Mouse (Mus musculus) MEL (cell line): ENCODE data around the gene Hes3. TPM values are rescaled to one million over a fixed set of nuclear protein-coding genes. Genes with fewer than 3 reads are reported as not detected.

ENCODE experiments used
- DNase-seq: peaks from one replicate; pipeline ENCODE4 v3.0.0; 2011; ENCODE audit warnings: low read depth, low spot score
- H3K27ac ChIP-seq: 2 replicates; pipeline ENCODE4 v1.5.1; 2012; ENCODE audit warnings: low read depth, mild to moderate bottlenecking, control low read depth, low read length, moderate library complexity; ENCODE audit not compliant: control insufficient read depth
- H3K27me3 ChIP-seq, 2 experiments: fragments of 150-350 bp in 1 of 2; sonication (generic) in 1 of 2; 2 replicates each; pipeline ENCODE4 v1.6.1; 2012; ENCODE audit warnings: low read length in 2 of 2, mild to moderate bottlenecking in 2 of 2, improper control_type of control experiment in 1 of 2, moderate library complexity in 1 of 2; ENCODE audit not compliant: insufficient read depth in 2 of 2, control insufficient read depth in 1 of 2
- H3K36me3 ChIP-seq, 2 experiments: 2 replicates each; pipeline ENCODE4 v1.6.1; 2012 to 2014; ENCODE audit warnings: low read length in 2 of 2, improper control_type of control experiment in 1 of 2, inconsistent platforms in 1 of 2, mild to moderate bottlenecking in 1 of 2; ENCODE audit not compliant: insufficient read depth in 2 of 2, control insufficient read depth in 1 of 2
- H3K4me1 ChIP-seq, 2 experiments: fragments of 150-350 bp in 1 of 2; sonication (generic) in 1 of 2; 2 replicates each; pipeline ENCODE4 v1.6.1; 2012; ENCODE audit warnings: low read length in 2 of 2, improper control_type of control experiment in 1 of 2, mild to moderate bottlenecking in 1 of 2; ENCODE audit not compliant: insufficient read depth in 2 of 2, control insufficient read depth in 1 of 2
- H3K4me3 ChIP-seq, 2 experiments: fragments of 150-350 bp in 1 of 2; sonication (generic) in 1 of 2; 2 replicates each; pipeline ENCODE4 v1.5.1; 2012; ENCODE audit warnings: low read depth in 2 of 2, low read length in 2 of 2, mild to moderate bottlenecking in 2 of 2, moderate library complexity in 2 of 2, control low read depth in 1 of 2, improper control_type of control experiment in 1 of 2; ENCODE audit not compliant: control insufficient read depth in 1 of 2, insufficient read depth in 1 of 2
- H3K79me2 ChIP-seq: 2 replicates; pipeline ENCODE4 v1.6.1; 2012; ENCODE audit warnings: mild to moderate bottlenecking, low read length, moderate library complexity; ENCODE audit not compliant: control insufficient read depth, poor library complexity, insufficient read depth
- H3K9ac ChIP-seq: 2 replicates; pipeline ENCODE4 v1.6.1; 2012; ENCODE audit warnings: low read depth, mild to moderate bottlenecking, control low read depth, low read length, moderate library complexity; ENCODE audit not compliant: control insufficient read depth, poor library complexity, severe bottlenecking
- H3K9me3 ChIP-seq: fragments of 150-350 bp; sonication (generic); replicated peaks from 2 replicates; pipeline ENCODE4 v1.6.1; 2012; ENCODE audit warnings: mild to moderate bottlenecking, low read length, improper control_type of control experiment, moderate library complexity; ENCODE audit not compliant: insufficient read depth
- BHLHE40 ChIP-seq: IDR thresholded peaks from 2 replicates; pipeline ENCODE4 v1.6.1; 2012; ENCODE audit warnings: low read depth, mild to moderate bottlenecking, inconsistent platforms, low read length, improper control_type of control experiment, borderline replicate concordance
- ELF1 ChIP-seq: IDR thresholded peaks from 2 replicates; pipeline ENCODE4 v1.6.1; 2014; ENCODE audit warnings: low read depth, mild to moderate bottlenecking, inconsistent platforms, low read length, improper control_type of control experiment, moderate library complexity
- EP300 ChIP-seq, 2 experiments: IDR thresholded peaks; 2 replicates each; pipeline ENCODE4 v1.6.1; 2011; ENCODE audit warnings: improper control_type of control experiment in 2 of 2, low read length in 2 of 2, low read depth in 1 of 2, mild to moderate bottlenecking in 1 of 2
- ETS1 ChIP-seq: IDR thresholded peaks from 2 replicates; pipeline ENCODE4 v1.6.1; 2012; ENCODE audit warnings: low read depth, mild to moderate bottlenecking, inconsistent platforms, low read length, improper control_type of control experiment, moderate library complexity
- GATA1 ChIP-seq: IDR thresholded peaks from 2 replicates; pipeline ENCODE4 v1.6.1; 2011; ENCODE audit warnings: low read depth, low read length, improper control_type of control experiment
- KAT2A ChIP-seq: conservative IDR thresholded peaks from 2 replicates; pipeline ENCODE4 v1.6.1; 2012; ENCODE audit warnings: low read depth, low read length, improper control_type of control experiment, inconsistent platforms
- MAFK ChIP-seq: IDR thresholded peaks from 2 replicates; pipeline ENCODE4 v1.6.1; 2011; ENCODE audit warnings: low read depth, mild to moderate bottlenecking, low read length, improper control_type of control experiment, borderline replicate concordance
- MAX ChIP-seq: IDR thresholded peaks from 2 replicates; pipeline ENCODE4 v1.6.1; 2011; ENCODE audit warnings: low read length, improper control_type of control experiment
- MEF2A ChIP-seq: IDR thresholded peaks from 2 replicates; pipeline ENCODE4 v1.6.1; 2014; ENCODE audit warnings: low read depth, mild to moderate bottlenecking, inconsistent platforms, low read length, improper control_type of control experiment; ENCODE audit not compliant: poor library complexity, insufficient replicate concordance, severe bottlenecking; ENCODE audit errors: extremely low read depth
- MXI1 ChIP-seq: IDR thresholded peaks from 2 replicates; pipeline ENCODE4 v1.6.1; 2011; ENCODE audit warnings: mild to moderate bottlenecking, low read depth, low read length, improper control_type of control experiment
- MYC ChIP-seq: IDR thresholded peaks from 2 replicates; pipeline ENCODE4 v1.6.1; 2011; ENCODE audit warnings: low read depth, mild to moderate bottlenecking, low read length, improper control_type of control experiment, moderate library complexity
- NELFE ChIP-seq: IDR thresholded peaks from 2 replicates; pipeline ENCODE4 v1.6.1; 2011; ENCODE audit warnings: low read depth, low read length, improper control_type of control experiment
- NRF1 ChIP-seq: IDR thresholded peaks from 2 replicates; pipeline ENCODE4 v1.6.1; 2014; ENCODE audit warnings: low read depth, mild to moderate bottlenecking, inconsistent platforms, low read length, improper control_type of control experiment, moderate library complexity; ENCODE audit not compliant: poor library complexity, insufficient read depth, severe bottlenecking
- POLR2A ChIP-seq, 2 experiments: IDR thresholded peaks; 2 replicates each; pipeline ENCODE4 v1.6.1; 2011 to 2012; ENCODE audit warnings: low read length in 2 of 2, mild to moderate bottlenecking in 2 of 2, control low read depth in 1 of 2, improper control_type of control experiment in 1 of 2, low read depth in 1 of 2, moderate library complexity in 1 of 2; ENCODE audit not compliant: control insufficient read depth in 1 of 2, insufficient read depth in 1 of 2, poor library complexity in 1 of 2
- POLR2AphosphoS5 ChIP-seq: IDR thresholded peaks from 2 replicates; pipeline ENCODE4 v1.6.1; 2012; ENCODE audit warnings: low read depth, borderline replicate concordance, mild to moderate bottlenecking, inconsistent platforms, low read length, moderate library complexity, mixed read lengths
- RCOR1 ChIP-seq: IDR thresholded peaks from 2 replicates; pipeline ENCODE4 v1.6.1; 2012; ENCODE audit warnings: low read depth, mild to moderate bottlenecking, inconsistent platforms, low read length, improper control_type of control experiment
- SMC3 ChIP-seq: IDR thresholded peaks from 2 replicates; pipeline ENCODE4 v1.6.1; 2011; ENCODE audit warnings: low read depth, low read length, improper control_type of control experiment
- TAL1 ChIP-seq: IDR thresholded peaks from 2 replicates; pipeline ENCODE4 v1.6.1; 2012; ENCODE audit warnings: mild to moderate bottlenecking, inconsistent platforms, low read length, moderate library complexity, mixed read lengths
- TBP ChIP-seq: IDR thresholded peaks from 2 replicates; pipeline ENCODE4 v1.8.0; 2011; ENCODE audit warnings: low read depth, low read length, improper control_type of control experiment
- TCF12 ChIP-seq: IDR thresholded peaks from 2 replicates; pipeline ENCODE4 v1.6.1; 2014; ENCODE audit warnings: low read depth, mild to moderate bottlenecking, inconsistent platforms, low read length, improper control_type of control experiment, moderate library complexity
- USF1 ChIP-seq: IDR thresholded peaks from 2 replicates; pipeline ENCODE4 v1.6.1; 2014; ENCODE audit warnings: low read depth, mild to moderate bottlenecking, inconsistent platforms, low read length, improper control_type of control experiment, moderate library complexity
- USF2 ChIP-seq, 2 experiments: IDR thresholded peaks; 2 replicates each; pipeline ENCODE4 v1.6.1; 2011 to 2012; ENCODE audit warnings: improper control_type of control experiment in 2 of 2, low read length in 2 of 2, borderline replicate concordance in 1 of 2, inconsistent platforms in 1 of 2, low read depth in 1 of 2, mild to moderate bottlenecking in 1 of 2; ENCODE audit not compliant: insufficient read depth in 1 of 2
- ZNF384 ChIP-seq: IDR thresholded peaks from 2 replicates; pipeline ENCODE4 v1.6.1; 2012; ENCODE audit warnings: low read depth, mild to moderate bottlenecking, inconsistent platforms, low read length, improper control_type of control experiment
- polyA plus RNA-seq, 2 experiments: library from polyadenylated mRNA; stranded (reverse) in 1 of 2; unstranded in 1 of 2; fragments of >175 nt in 1 of 2; fragments of >200 nt in 1 of 2; gene quantifications; 2 replicates each; pipeline versions ENCODE4 v1.2.1 to v1.2.4; 2012; ENCODE audit warnings: low replicate concordance in 2 of 2, low read depth in 1 of 2; ENCODE audit not compliant: insufficient read length in 2 of 2, insufficient read depth in 1 of 2, missing spikeins in 1 of 2
- total RNA-seq: library from RNA; depleted of rRNA; stranded (reverse); fragments of 300-350 nt; gene quantifications from 2 replicates; pipeline ENCODE4 v1.2.3, GENCODE M21; 2012

Gene Hes3
- total and polyA plus RNA-seq, 3 experiments, result 0.04 TPM; not detected in 2

DNA sequence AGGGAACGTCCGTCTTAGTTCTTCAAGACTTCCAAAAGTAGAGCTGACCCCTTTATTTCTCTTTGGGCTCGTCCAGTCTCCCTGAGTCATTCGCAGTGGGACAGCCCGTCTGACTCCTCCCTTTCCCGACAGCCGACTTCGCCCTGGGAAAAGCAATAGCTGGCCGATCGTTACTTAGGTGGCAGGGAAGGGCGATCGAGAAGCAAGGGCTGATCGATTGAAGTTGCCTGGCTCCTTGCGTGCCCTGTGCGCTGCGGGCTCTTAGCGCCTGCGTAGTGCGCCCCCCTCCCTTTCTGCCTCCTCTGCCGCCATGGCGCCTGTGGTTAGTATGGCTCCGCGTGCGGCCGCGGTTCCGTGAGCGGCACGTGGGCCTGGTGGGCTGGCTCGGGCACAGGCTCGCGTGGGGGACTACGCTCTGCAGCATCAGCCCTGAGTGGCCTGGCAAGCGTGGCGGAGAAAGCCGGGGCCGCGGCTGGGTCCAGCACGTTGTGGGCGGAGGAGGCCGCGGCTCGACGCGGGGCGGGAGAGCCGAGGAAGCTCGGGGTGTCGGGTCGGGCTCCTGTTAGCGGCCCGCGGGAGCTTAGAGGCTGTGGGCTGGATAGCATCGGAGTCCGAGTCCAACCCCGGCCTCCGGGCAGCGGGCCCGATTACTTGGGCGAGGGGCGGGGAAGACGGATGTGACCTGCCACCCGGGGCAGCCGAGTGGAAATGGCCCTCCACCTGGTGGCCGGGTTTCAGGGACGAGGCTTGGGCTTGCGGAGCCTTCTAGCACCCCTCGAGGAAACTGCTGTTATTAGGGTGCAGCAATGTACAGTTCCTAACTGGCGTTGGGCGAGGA, 34.3 kb upstream of the Hes3 start, which contains the start of gene Rpl22 (continued):
- TF ChIP-seq NELFE (peak; percentile 86), POLR2AphosphoS5 (0 out of 2 replicates have a peak, but pooled peaks have one; percentile 78), NRF1 (peak; percentile 86), TCF12 (peak; percentile 78), USF1 (peak; percentile 49; the same call in 1 of the 2 replicates), MXI1 (peak; percentile 92)

GRCm38 (mm10) chr4:152324641-152325562, 33.4 kb upstream of the Hes3 start:
- peak overlapping the region; percentile 68 for H3K9ac ChIP-seq
- peak overlapping the region; percentile 33 to 61 for H3K4me3 ChIP-seq
- peak overlapping the region; percentile 54 for H3K27ac ChIP-seq

More at GRCm38 (mm10) chr4:152324641-152325562, 33.4 kb upstream of the Hes3 start:
- Histone ChIP-seq H3K27me3 (no peaks in the 10 kb centered on the region), H3K4me1 (peaks cover 0 to 19% of the 10 kb centered on the region in 2 experiments; a peak in 3 of 4 replicates), H3K79me2 (peaks cover 41% of the 10 kb centered on the region), H3K36me3 (peaks cover 17 to 18% of the 10 kb centered on the region in 2 experiments), H3K9me3 (no peaks in the 10 kb centered on the region)
- peak; percentile 18 for DNase-seq
- TF ChIP-seq BHLHE40 (no peak), USF2 (IDR thresholded peaks at IDR 0.05; ENCODE audit: borderline replicate concordance in 1 of 2, insufficient read depth in 1 of 2, low read depth in 1 of 2, low read length in 2 of 2) (no peak), MAFK (no peak), ETS1 (no peak), NELFE (0 out of 2 replicates have a peak, but pooled peaks have one; percentile 5), EP300 (IDR thresholded peaks at IDR 0.05; ENCODE audit: low read depth in 1 of 2, low read length in 2 of 2) (0 out of 4 replicates have a peak, but pooled peaks of 1 of the 2 experiments have one; percentile 11), ELF1 (no peak), TBP (no peak), ZNF384 (peak; percentile 67), MEF2A (no peak), SMC3 (no peak), GATA1 (no peak), TAL1 (no peak), KAT2A (no peak), RCOR1 (0 out of 2 replicates have a peak, but pooled peaks have one; percentile 30), POLR2A (IDR thresholded peaks at IDR 0.05; ENCODE audit: control insufficient read depth in 1 of 2, insufficient read depth in 1 of 2, low read depth in 1 of 2, low read length in 2 of 2, poor library complexity in 1 of 2) (no peak; a peak in 1 of 4 replicates), MYC (no peak), MAX (no peak; the same call in 1 of the 2 replicates)
